Mouse (Mus musculus) spleen, adult 2 months (tissue): ENCODE measurements around the gene Slc26a6. TPM values are rescaled to one million over a fixed set of nuclear protein-coding genes. Genes with fewer than 3 reads are reported as not detected.

Experiments used
- DNase-seq, 2 experiments: peaks; one replicate each; pipeline versions ENCODE4 v3.0.0 to v3.0.0-alpha.2; 2012 to 2021; ENCODE audit warnings: low spot score in 2 of 2, low read depth in 1 of 2
- H3K27ac ChIP-seq: fragments of 200-500 bp; 2 replicates; pipeline ENCODE4 v1.5.1; 2012; ENCODE audit warnings: low read length, inconsistent platforms; ENCODE audit not compliant: insufficient read depth
- H3K27me3 ChIP-seq: fragments of 200-500 bp; 2 replicates; pipeline ENCODE4 v1.6.1; 2012; ENCODE audit warnings: mild to moderate bottlenecking, moderate library complexity, low read length, inconsistent platforms; ENCODE audit not compliant: control insufficient read depth, insufficient read depth
- H3K36me3 ChIP-seq: fragments of 200-500 bp; 2 replicates; pipeline ENCODE4 v1.6.1; 2012; ENCODE audit warnings: mild to moderate bottlenecking, low read length, inconsistent platforms; ENCODE audit not compliant: control insufficient read depth, insufficient read depth
- H3K4me1 ChIP-seq: fragments of 200-500 bp; 2 replicates; pipeline ENCODE4 v1.6.1; 2011; ENCODE audit warnings: inconsistent platforms; ENCODE audit not compliant: control insufficient read depth, insufficient read depth, insufficient read length
- H3K4me3 ChIP-seq: fragments of 200-500 bp; 2 replicates; pipeline ENCODE4 v1.5.1; 2011; ENCODE audit warnings: mild to moderate bottlenecking, inconsistent platforms; ENCODE audit not compliant: insufficient read depth, insufficient read length; ENCODE audit errors: extremely low read depth
- CTCF ChIP-seq: fragments of 200-500 bp; IDR thresholded peaks from 2 replicates; pipeline ENCODE4 v1.5.1; 2011; ENCODE audit warnings: mild to moderate bottlenecking, inconsistent platforms; ENCODE audit not compliant: insufficient read depth, insufficient read length, insufficient replicate concordance; ENCODE audit errors: extremely low read depth
- POLR2A ChIP-seq: fragments of 200-500 bp; IDR thresholded peaks from 2 replicates; pipeline ENCODE4 v1.6.1; 2011; ENCODE audit warnings: low read depth, low read length, inconsistent platforms
- WGBS: fragments of 180-500 bp; shearing (Covaris S2); methylation state at CpG from one replicate; pipeline ENCODE4 v1.1.7; 2018; 5-methylcytosine and 5-hydroxymethylcytosine counted together
- polyA plus RNA-seq: library from polyadenylated mRNA; depleted of rRNA; stranded (reverse); fragments of >200 nt; gene quantifications from 2 replicates; pipeline ENCODE4 v1.2.3, GENCODE M21; 2012

Slc26a6 gene
- polyA plus RNA-seq, 1 experiment = 14.9 TPM

- Histone ChIP-seq H3K36me3 (no peaks in the 10 kb centered on the region), H3K4me1 (no peaks in the 10 kb centered on the region), H3K4me3 (no peak overlapping the region), H3K27ac (no peak overlapping the region), H3K27me3 (no peaks in the 10 kb centered on the region)
- 9% methylated on average over 14 of the region's 14 CpGs for WGBS
- no peak for DNase-seq
- TF ChIP-seq POLR2A = no peak
- TF ChIP-seq CTCF = no peak
Measured at GRCm38 (mm10) chr9:108842989-108843388, 10.1 kb upstream of the Slc26a6 start.

- Histone ChIP-seq H3K27ac (no peak overlapping the region), H3K4me3 (no peak overlapping the region), H3K27me3 (no peaks in the 10 kb centered on the region), H3K4me1 (no peaks in the 10 kb centered on the region), H3K36me3 (no peaks in the 10 kb centered on the region)
- no peak for TF ChIP-seq POLR2A
- no peak for TF ChIP-seq CTCF
- DNase-seq = no peak
- WGBS = 81% methylated on average over 5 of the region's 5 CpGs
Measured at GRCm38 (mm10) chr9:108845390-108845789, 7.7 kb upstream of the Slc26a6 start.

GRCm38 (mm10) chr9:108847374-108847773 is 5.7 kb upstream of the Slc26a6 start:
- no peak for DNase-seq
- Histone ChIP-seq H3K27ac (no peak overlapping the region), H3K4me1 (no peaks in the 10 kb centered on the region), H3K36me3 (no peaks in the 10 kb centered on the region), H3K4me3 (no peak overlapping the region), H3K27me3 (no peaks in the 10 kb centered on the region)
- 81% methylated on average over 4 of the region's 4 CpGs for WGBS
- no peak for TF ChIP-seq CTCF
- TF ChIP-seq POLR2A = no peak

- no peak overlapping the region for H3K4me3 ChIP-seq
- WGBS = 81% methylated on average over 17 of the region's 17 CpGs
- no peak for DNase-seq
- no peak overlapping the region for H3K27ac ChIP-seq
- H3K4me1 ChIP-seq = peaks cover 1% of the 10 kb centered on the region; the same call in 1 of the 2 replicates
- no peaks in the 10 kb centered on the region for H3K36me3 ChIP-seq
- TF ChIP-seq POLR2A = no peak
- no peak for TF ChIP-seq CTCF
- no peaks in the 10 kb centered on the region for H3K27me3 ChIP-seq
Measured at GRCm38 (mm10) chr9:108848419-108848818, 4.7 kb upstream of the Slc26a6 start.

GRCm38 (mm10) chr9:108853635-108854240 is 655 bp downstream of the Slc26a6 start:
- Histone ChIP-seq H3K4me3 (peak overlapping the region; percentile 88), H3K36me3 (no peaks in the 10 kb centered on the region), H3K27ac (peak overlapping the region; percentile 83), H3K27me3 (no peaks in the 10 kb centered on the region), H3K4me1 (peaks cover 5% of the 10 kb centered on the region; the same call in 1 of the 2 replicates)
- TF ChIP-seq CTCF (peak; percentile 58; the same call in 1 of the 2 replicates), POLR2A (no peak)
- DNase-seq = peak; percentile 89 to 90
- WGBS = 4% methylated on average over 25 of the region's 25 CpGs

GRCm38 (mm10) chr9:108854241-108854696 is 1.2 kb downstream of the Slc26a6 start:
- TF ChIP-seq CTCF (0 out of 2 replicates have a peak, but pooled peaks have one; percentile 11), POLR2A (peak; percentile 69)
- Histone ChIP-seq H3K36me3 (no peaks in the 10 kb centered on the region), H3K27ac (peak overlapping the region; percentile 83), H3K4me1 (peaks cover 5% of the 10 kb centered on the region; the same call in 1 of the 2 replicates), H3K4me3 (peak overlapping the region; percentile 88), H3K27me3 (no peaks in the 10 kb centered on the region)
- peak; percentile 74 to 81 for DNase-seq
- WGBS = under 1% methylated on average over 28 of the region's 28 CpGs

GRCm38 (mm10) chr9:108855335-108855734 is 2.3 kb downstream of the Slc26a6 start:
- TF ChIP-seq POLR2A = no peak
- TF ChIP-seq CTCF = no peak
- no peak overlapping the region for H3K27ac ChIP-seq
- no peak overlapping the region for H3K4me3 ChIP-seq
- H3K36me3 ChIP-seq = peaks cover 2% of the 10 kb centered on the region; the same call in 1 of the 2 replicates
- H3K4me1 ChIP-seq = peaks cover 5% of the 10 kb centered on the region; the same call in 1 of the 2 replicates
- H3K27me3 ChIP-seq = no peaks in the 10 kb centered on the region
- DNase-seq = no peak
- WGBS = 90% methylated on average over 5 of the region's 5 CpGs
